In genomic region chr2:118179472-118179871, GRCm38 (mm10) we compare ENCODE assay signal across 9 mouse cellular contexts.
DNase-seq lines count a peak whose midpoint lies in the region; ATAC-seq and TF ChIP-seq lines count a peak whose summit lies in the region.
"Had no signal": no experiment of that assay in that cellular context is flagged by ENCODE, and none has a peak within 500 bp of the region (broad histone marks: within the 10 kb centered on the region; RNA-seq: fewer than 3 reads in every experiment).

No protein-coding gene starts in this region.

- peak; percentile 67; the same call in 1 of the 2 replicates for ATAC-seq in embryonic facial prominence, embryonic 11.5 days (replicated peaks; ENCODE audit: insufficient number of reproducible peaks, low FRiP score, low TSS enrichment, low read depth)
- peak; percentile 56 for ATAC-seq in intestine, embryonic 15.5 days
- ATAC-seq in megakaryocyte progenitor cell, adult 5-6 weeks (replicated peaks; ENCODE audit: poor library complexity): no peak

- peaks cover 9% of the 10 kb centered on the region for H3K9me3 ChIP-seq in ES-Bruce4 (replicated peaks; ENCODE audit: control insufficient read depth, insufficient read depth, low read length, poor library complexity, severe bottlenecking)
- H3K9me3 ChIP-seq in embryonic facial prominence, embryonic 11.5 days (replicated peaks; ENCODE audit: control insufficient read depth, low read length): no peaks in the 10 kb centered on the region
- no peaks in the 10 kb centered on the region for H3K9me3 ChIP-seq in intestine, embryonic 15.5 days

- H3K36me3 ChIP-seq in ES-Bruce4 (ENCODE audit: control insufficient read depth, insufficient read depth, low read length, poor library complexity, severe bottlenecking): no peaks in the 10 kb centered on the region
- H3K36me3 ChIP-seq in embryonic facial prominence, embryonic 11.5 days (replicated peaks; ENCODE audit: control insufficient read depth, insufficient read depth, low read depth, low read length): no peaks in the 10 kb centered on the region
- H3K36me3 ChIP-seq in intestine, embryonic 15.5 days: no peaks in the 10 kb centered on the region

- peak; percentile 63 for DNase-seq in embryonic facial prominence, embryonic 11.5 days (ENCODE audit: low spot score)
- peak; percentile 12 for DNase-seq in lung, postnatal 10 days
- DNase-seq in thymus, adult 18-20 months: no peak
- no peak for DNase-seq in adrenal gland, postnatal 36 days
- no peak for DNase-seq in urinary bladder, postnatal 14 days (ENCODE audit: low spot score)

- peak overlapping the region; percentile 86 for H3K27ac ChIP-seq in ES-Bruce4 (ENCODE audit: insufficient read depth, low read length)
- H3K27ac ChIP-seq in embryonic facial prominence, embryonic 11.5 days (replicated peaks; ENCODE audit: low read depth, low read length): no peak overlapping the region
- no peak overlapping the region for H3K27ac ChIP-seq in intestine, embryonic 15.5 days
- H3K27ac ChIP-seq: macrophage had no signal

- under 1% methylated on average over 9 of the region's 10 CpGs for WGBS in embryonic facial prominence, embryonic 11.5 days
- WGBS in intestine, embryonic 15.5 days: 3% methylated on average over 8 of the region's 10 CpGs

- TF ChIP-seq EP300 in ES-Bruce4 (IDR thresholded peaks at IDR 0.05; ENCODE audit: insufficient read depth, low read depth, low read length): peak; percentile 90

- peak overlapping the region; percentile 34 for H3K4me2 ChIP-seq in embryonic facial prominence, embryonic 11.5 days (ENCODE audit: low read depth, low read length)
- peak overlapping the region; percentile 51 for H3K4me2 ChIP-seq in intestine, embryonic 15.5 days (replicated peaks)

- H3K4me1 ChIP-seq in ES-Bruce4 (ENCODE audit: control insufficient read depth, insufficient read depth, low read length): no peaks in the 10 kb centered on the region
- H3K4me1 ChIP-seq in embryonic facial prominence, embryonic 11.5 days (ENCODE audit: control insufficient read depth, insufficient read depth, low read length): no peaks in the 10 kb centered on the region
- H3K4me1 ChIP-seq in intestine, embryonic 15.5 days (replicated peaks): no peaks in the 10 kb centered on the region

- no peak overlapping the region for H3K9ac ChIP-seq in ES-Bruce4 (ENCODE audit: low read depth, poor library complexity, severe bottlenecking)
- H3K9ac ChIP-seq in embryonic facial prominence, embryonic 11.5 days (replicated peaks; ENCODE audit: low read length): no peak overlapping the region
- H3K9ac ChIP-seq in intestine, embryonic 15.5 days: no peak overlapping the region

- H3K4me3 ChIP-seq in ES-Bruce4 (ENCODE audit: low read depth, low read length): no peak overlapping the region
- H3K4me3 ChIP-seq in embryonic facial prominence, embryonic 11.5 days (ENCODE audit: low read depth, low read length): 0 out of 2 replicates have a peak overlapping the region, but pooled peaks have one; percentile 14
- H3K4me3 ChIP-seq in intestine, embryonic 15.5 days (replicated peaks): no peak overlapping the region

- no peaks in the 10 kb centered on the region for H3K27me3 ChIP-seq in ES-Bruce4 (ENCODE audit: control insufficient read depth, insufficient read depth, low read length, poor library complexity, severe bottlenecking)
- no peaks in the 10 kb centered on the region for H3K27me3 ChIP-seq in embryonic facial prominence, embryonic 11.5 days (ENCODE audit: control insufficient read depth, insufficient read depth, low read length)
- no peaks in the 10 kb centered on the region for H3K27me3 ChIP-seq in intestine, embryonic 15.5 days (replicated peaks)

- TF ChIP-seq POLR2A in ES-Bruce4 (IDR thresholded peaks at IDR 0.05; ENCODE audit: insufficient read depth, low read length): no peak

- no peak for TF ChIP-seq CTCF in ES-Bruce4 (IDR thresholded peaks at IDR 0.05; ENCODE audit: low read depth, low read length)

Comparison
In these comparisons a context has a peak if more than half of its experiments do, and no peak if none do; other contexts are left out.
1. DNase-seq: peak in embryonic facial prominence, embryonic 11.5 days (single experiment) and lung, postnatal 10 days (single experiment); none in thymus, adult 18-20 months (0 of 2), adrenal gland, postnatal 36 days (0 of 2) and urinary bladder, postnatal 14 days (single experiment).